Comparison of ENCODE assay signal across 23 mouse cellular contexts in the genomic region with DNA sequence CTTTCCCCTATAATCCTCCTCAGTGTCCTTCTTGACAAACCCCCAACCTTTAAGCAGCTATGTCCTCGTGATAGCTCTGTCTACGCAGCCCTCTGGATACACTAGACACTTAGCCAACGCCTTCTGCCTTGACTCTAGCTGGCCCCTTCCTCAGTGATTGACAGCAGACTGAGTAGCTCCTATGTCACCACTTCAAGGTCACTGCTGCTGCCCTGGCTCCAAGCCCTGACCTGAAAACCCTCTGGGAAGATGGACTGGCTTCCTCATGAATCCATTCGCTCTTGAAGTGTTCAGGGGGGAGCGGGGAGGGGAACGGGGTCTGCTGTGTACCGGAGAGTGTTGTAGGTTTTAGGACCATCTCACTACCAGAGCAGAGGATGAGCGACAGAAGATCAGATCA. TPM values are rescaled to one million over a fixed set of nuclear protein-coding genes. Genes with fewer than 3 reads are reported as not detected.
"Had no signal": no experiment of that assay in that cellular context is flagged by ENCODE, and none has a peak within 500 bp of the region (broad histone marks: within the 10 kb centered on the region; RNA-seq: fewer than 3 reads in every experiment).

No protein-coding gene starts in this region.

- DNase-seq: retina, postnatal 1 day; right cerebral cortex, adult 18-20 months; right cerebral cortex, postnatal 14 days; right cerebral cortex, postnatal 25 days; right cerebral cortex, postnatal 4 days; spleen, adult 18-20 months; thymus, adult 18-20 months; thymus, adult 2 months; thymus, postnatal 14 days; thymus, postnatal 25 days; thymus, postnatal 36 days; thymus, postnatal 4 days had no signal

RNA-seq across cellular contexts. Expression of a gene that starts 15.9 kb away (rescaled TPM):
- total RNA-seq: neutrophil, adult 5-6 weeks had no signal
- polyA plus RNA-seq: neural tube, embryonic 14.5 days; neural tube, embryonic 15.5 days; small intestine, adult 2 months; spleen, adult 2 months; stomach, embryonic 14.5 days; stomach, embryonic 15.5 days; stomach, embryonic 16.5 days; stomach, postnatal 0 days; testis, adult 2 months; urinary bladder, adult 2 months had no signal
